Mouse (Mus musculus) spleen, adult 12 weeks (tissue): ENCODE measurements around the gene Slc27a1.

Experiments
- DNase-seq: peaks from one replicate; pipeline ENCODE4 v3.0.0; 2022; ENCODE audit warnings: low spot score

The Slc27a1 gene

GRCm38 (mm10) chr8:71558071-71558957 is 10.4 kb upstream of the Slc27a1 start, which contains the start of gene Tmem221:
TSS of gene Tmem221 (minus strand) at chr8:71558871.
- no peak for DNase-seq

GRCm38 (mm10) chr8:71558958-71559690 is 9.6 kb upstream of the Slc27a1 start:
- DNase-seq = peak; percentile 40

GRCm38 (mm10) chr8:71560071-71560470 is 8.6 kb upstream of the Slc27a1 start:
- no peak for DNase-seq

GRCm38 (mm10) chr8:71560765-71561164 is 7.9 kb upstream of the Slc27a1 start:
- DNase-seq = no peak

- DNase-seq = no peak
These were observed 7.3 kb upstream of the Slc27a1 start for GRCm38 (mm10) chr8:71561401-71561800.

- peak; percentile 64 for DNase-seq
These were observed 5.9 kb upstream of the Slc27a1 start for GRCm38 (mm10) chr8:71562751-71563150.

- DNase-seq = no peak
These were observed 4.7 kb upstream of the Slc27a1 start for GRCm38 (mm10) chr8:71563992-71564391.

GRCm38 (mm10) chr8:71566501-71566900 is 2.2 kb upstream of the Slc27a1 start, which contains the start of gene Nxnl1:
TSS of gene Nxnl1 (minus strand) at chr8:71566601.
- no peak for DNase-seq

GRCm38 (mm10) chr8:71567587-71567986 is 1.1 kb upstream of the Slc27a1 start:
- DNase-seq = no peak

- DNase-seq = no peak
These were observed 259 bp downstream of the Slc27a1 start for GRCm38 (mm10) chr8:71568941-71569340.

- DNase-seq = peak; percentile 68
These were observed 946 bp downstream of the Slc27a1 start for GRCm38 (mm10) chr8:71569366-71570290.

- peak; percentile 71 for DNase-seq
These were observed 1.7 kb downstream of the Slc27a1 start for GRCm38 (mm10) chr8:71570291-71570954.

GRCm38 (mm10) chr8:71572077-71572476 is 3.4 kb downstream of the Slc27a1 start:
- DNase-seq = no peak

GRCm38 (mm10) chr8:71572847-71573633 is 4.4 kb downstream of the Slc27a1 start:
- DNase-seq = no peak

GRCm38 (mm10) chr8:71574426-71574825 is 5.7 kb downstream of the Slc27a1 start:
- no peak for DNase-seq

- DNase-seq = no peak
These were observed 6.3 kb downstream of the Slc27a1 start for GRCm38 (mm10) chr8:71575020-71575419.

- no peak for DNase-seq
These were observed 9.2 kb downstream of the Slc27a1 start for GRCm38 (mm10) chr8:71577856-71578387.

GRCm38 (mm10) chr8:71579009-71579408 is 10.3 kb downstream of the Slc27a1 start:
- DNase-seq = no peak

GRCm38 (mm10) chr8:71579476-71579875 is 10.8 kb downstream of the Slc27a1 start:
- no peak for DNase-seq

GRCm38 (mm10) chr8:71580201-71580600 is 11.5 kb downstream of the Slc27a1 start:
- no peak for DNase-seq
